Mouse (Mus musculus): ENCODE measurements around the gene Olfr1111.
"Not testable (repeated sequence)": the region's sequence is repeated elsewhere in the genome, so short reads cannot be mapped to it uniquely, and the experiment has no call there.

Olfr1111 gene

DNA sequence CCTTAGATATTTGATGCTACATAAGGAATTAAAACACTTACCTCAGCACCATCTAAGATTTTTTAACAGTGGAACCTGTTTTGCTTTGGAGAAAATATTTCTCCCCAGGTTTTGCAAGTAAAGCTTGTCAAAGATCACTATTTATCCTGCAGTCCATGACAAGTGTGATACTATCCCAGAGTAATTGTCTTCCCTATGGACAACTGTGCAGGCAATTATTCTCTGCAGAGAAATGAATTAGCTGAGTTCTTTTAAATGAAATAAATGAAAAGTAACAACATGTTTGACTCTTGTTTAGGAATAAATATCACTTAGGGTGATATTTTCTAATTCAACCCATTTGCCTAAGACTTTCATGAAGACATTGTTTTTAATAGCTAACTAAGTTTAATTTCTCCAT, at the start of gene Olfr1111:
Olfr1111 (minus strand) TSS at position 101 of the 400 bp plus-strand sequence.
- DNase-seq (ENCODE audit: low spot score in 2 of 2), result no peak

DNA sequence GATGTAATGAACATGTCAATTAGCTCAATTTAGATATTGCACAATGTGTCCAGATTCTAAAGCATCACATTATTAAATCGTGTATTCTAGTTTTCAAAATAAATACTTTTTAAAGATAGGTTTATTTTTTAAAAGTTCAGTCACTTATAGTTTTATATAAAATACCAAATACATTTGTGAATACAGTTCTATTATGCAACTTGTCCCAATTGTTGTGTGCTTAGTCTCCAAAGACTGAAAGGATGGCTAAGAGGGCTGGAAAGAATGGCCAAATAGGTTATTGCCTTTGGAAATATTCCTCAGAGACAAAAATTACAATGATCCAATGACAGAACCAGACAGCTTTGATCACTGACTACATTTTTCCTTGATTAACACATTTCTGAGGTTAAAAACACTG, 35.1 kb upstream of the Olfr1111 start, which contains the start of gene Olfr1112:
Olfr1112 (plus strand) TSS at position 301 of the 400 bp plus-strand sequence.
- DNase-seq (ENCODE audit: low spot score in 2 of 2), result no peak

DNA sequence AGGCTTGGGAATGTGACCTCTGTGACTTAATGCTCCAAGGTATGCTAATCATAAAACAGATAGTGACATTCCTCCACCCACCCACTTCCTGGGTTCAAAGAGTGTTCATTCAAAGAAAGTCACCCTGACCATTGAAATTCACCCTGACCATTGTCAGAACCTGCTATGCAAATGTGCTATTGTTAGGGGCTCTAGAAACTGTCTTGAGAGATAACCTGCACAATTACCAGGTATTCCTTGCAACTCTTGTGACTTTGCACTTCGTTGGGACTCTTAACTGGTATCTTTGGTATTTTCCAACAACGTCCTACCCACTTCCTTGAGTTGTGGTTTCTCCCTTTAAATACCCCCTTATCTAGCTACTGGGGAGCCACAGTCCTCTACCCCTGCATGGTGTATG, 15.3 kb upstream of the Olfr1111 start:
- DNase-seq (ENCODE audit: low spot score in 2 of 2), result not testable (repeated sequence)

DNA sequence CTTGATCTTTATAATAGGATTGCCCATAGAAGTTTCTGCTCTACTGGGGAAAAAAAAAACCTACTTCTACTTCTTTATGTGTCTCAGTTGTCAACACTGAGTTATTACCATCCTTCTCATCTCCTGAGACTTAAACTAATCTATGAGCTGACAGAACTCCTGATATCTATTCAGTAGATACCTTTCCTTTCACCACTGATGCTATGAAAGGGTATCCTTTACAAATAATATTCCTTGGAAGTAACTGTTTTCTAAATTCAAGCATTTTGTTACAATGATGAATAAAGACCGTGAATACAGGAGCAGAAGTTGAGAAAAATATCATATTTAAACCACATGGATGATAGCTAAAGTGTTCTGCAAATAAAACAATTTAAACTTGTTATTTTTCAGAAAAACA, 12.2 kb downstream of the Olfr1111 start, which contains the start of gene Olfr1110:
Olfr1110 (minus strand) TSS at position 101 of the 400 bp plus-strand sequence.
- DNase-seq (ENCODE audit: low spot score in 2 of 2), result no peak

- no peak for DNase-seq (ENCODE audit: low spot score in 2 of 2)
Observed at GRCm38 (mm10) chr2:87114467-87114866, 38.0 kb downstream of the Olfr1111 start, which contains the start of gene Olfr259. TSS of gene Olfr259 (minus strand) at chr2:87114567.
